Mouse (Mus musculus) brain, embryonic 14.5 days (tissue): ENCODE measurements around the gene Ganab. TPM values are rescaled to one million over a fixed set of nuclear protein-coding genes. Genes with fewer than 3 reads are reported as not detected.

Experiments used
- DNase-seq: peaks from one replicate; pipeline ENCODE4 v3.0.0-alpha.2; 2011; ENCODE audit warnings: low read depth
- CTCF ChIP-seq: fragments of 200-500 bp; IDR thresholded peaks from 2 replicates; pipeline ENCODE4 v1.5.1; 2012; ENCODE audit warnings: inconsistent platforms, mild to moderate bottlenecking, moderate library complexity, borderline replicate concordance; ENCODE audit not compliant: insufficient read depth, insufficient read length; ENCODE audit errors: extremely low read depth
- POLR2A ChIP-seq: fragments of 200-500 bp; IDR thresholded peaks from 2 replicates; pipeline ENCODE4 v1.6.1; 2012; ENCODE audit warnings: mild to moderate bottlenecking, inconsistent platforms, borderline replicate concordance; ENCODE audit not compliant: poor library complexity, insufficient read depth, insufficient read length, severe bottlenecking; ENCODE audit errors: extremely low read depth
- polyA plus RNA-seq: library from polyadenylated mRNA; depleted of rRNA; stranded (reverse); fragments of >200 nt; gene quantifications from 2 replicates; pipeline ENCODE4 v1.2.3, GENCODE M21; 2012; rRNA removed

The Ganab gene
- polyA plus RNA-seq, 1 experiment = 155 TPM

DNA sequence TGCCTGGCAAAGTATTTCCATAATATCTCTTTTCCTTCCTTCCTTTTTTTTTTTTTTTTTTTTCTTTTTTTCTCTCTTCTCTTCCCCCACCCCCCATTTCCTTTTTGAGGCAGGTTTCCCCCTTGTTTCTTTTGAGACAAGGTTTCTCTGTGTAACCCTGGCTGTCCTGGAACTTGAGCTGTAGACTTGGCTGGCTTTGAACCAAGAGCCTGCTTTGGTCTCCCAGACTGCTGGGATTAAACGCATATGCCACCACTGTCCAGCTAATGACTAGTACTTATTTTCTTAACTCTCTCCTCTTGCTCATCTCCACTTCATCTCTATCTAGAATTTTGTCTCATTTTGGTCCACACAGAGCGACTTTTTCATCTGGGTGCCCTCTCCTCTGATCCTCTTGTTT, 45.2 kb downstream of the Ganab start:
- TF ChIP-seq POLR2A = no peak
- no peak for TF ChIP-seq CTCF
- no peak for DNase-seq

GRCm38 (mm10) chr19:8944062-8944461, 46.2 kb downstream of the Ganab start:
- DNase-seq = peak; percentile 21
- TF ChIP-seq CTCF (no peak), POLR2A (no peak)

- DNase-seq = peak; percentile 81
- TF ChIP-seq CTCF (no peak), POLR2A (no peak)
These were observed 46.9 kb downstream of the Ganab start for GRCm38 (mm10) chr19:8944750-8945149.

DNA sequence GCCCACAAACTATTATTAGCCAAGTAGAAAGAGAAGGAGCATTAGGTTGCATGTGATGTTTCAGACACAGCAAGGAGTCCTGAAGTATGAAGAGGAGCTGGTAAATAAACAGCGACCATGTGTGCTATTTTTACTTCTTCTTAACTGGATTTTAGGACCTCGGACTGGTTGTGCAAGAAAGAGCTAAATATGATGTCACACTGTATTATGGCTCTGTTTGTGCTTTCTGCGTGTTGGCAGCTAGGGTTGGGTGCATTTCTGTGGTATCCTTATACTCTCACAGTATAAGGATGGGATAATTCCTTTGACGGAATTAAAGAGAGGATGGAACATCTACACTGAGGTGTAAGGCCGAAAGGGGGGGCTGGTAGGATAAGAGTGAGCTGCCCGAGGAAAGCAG, 47.4 kb downstream of the Ganab start:
- DNase-seq = no peak
- TF ChIP-seq POLR2A = no peak
- no peak for TF ChIP-seq CTCF

DNA sequence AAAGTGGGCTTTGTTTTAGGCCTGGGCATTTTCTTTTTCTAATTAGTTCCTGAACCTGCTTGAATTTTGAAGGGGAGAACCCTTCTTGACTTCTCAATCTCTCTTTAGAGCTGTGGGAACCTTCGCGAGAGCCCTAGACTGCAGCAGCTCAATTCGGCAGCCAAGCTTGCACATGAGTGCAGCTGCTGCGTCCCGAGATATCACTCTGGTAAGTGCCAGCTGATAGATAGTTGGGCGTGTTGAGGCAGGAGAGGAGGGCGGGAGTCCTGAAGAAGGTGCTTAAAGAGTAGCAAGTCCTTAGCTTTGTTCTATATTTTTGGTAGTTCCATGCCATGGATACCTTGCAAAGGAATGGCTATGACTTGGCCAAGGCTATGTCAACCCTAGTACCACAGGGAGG, 49.1 kb downstream of the Ganab start:
- TF ChIP-seq POLR2A = no peak
- no peak for TF ChIP-seq CTCF

DNA sequence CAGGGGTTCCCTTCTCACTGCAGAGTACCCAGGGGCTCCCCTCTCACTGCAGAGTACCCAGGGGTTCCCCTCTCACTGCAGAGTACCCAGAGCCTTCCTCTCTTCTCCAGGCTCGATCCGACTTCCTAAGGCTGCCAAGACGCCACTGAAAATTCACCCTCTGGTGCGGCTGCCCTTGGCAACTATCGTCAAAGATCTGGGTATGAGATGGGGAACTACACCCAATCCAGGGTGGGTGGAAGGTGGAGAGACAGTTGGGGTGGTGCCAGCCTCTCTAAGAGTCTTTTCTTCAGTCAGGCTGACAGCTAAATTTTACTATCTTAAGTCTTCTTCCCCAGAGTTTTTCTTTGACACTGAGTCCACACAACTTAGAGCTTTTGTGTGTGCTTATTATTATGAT, 52.3 kb downstream of the Ganab start:
- TF ChIP-seq CTCF (no peak), POLR2A (no peak)
- DNase-seq = no peak

More for the DNA sequence above, 49.1 kb downstream of the Ganab start:
- DNase-seq = no peak

DNA sequence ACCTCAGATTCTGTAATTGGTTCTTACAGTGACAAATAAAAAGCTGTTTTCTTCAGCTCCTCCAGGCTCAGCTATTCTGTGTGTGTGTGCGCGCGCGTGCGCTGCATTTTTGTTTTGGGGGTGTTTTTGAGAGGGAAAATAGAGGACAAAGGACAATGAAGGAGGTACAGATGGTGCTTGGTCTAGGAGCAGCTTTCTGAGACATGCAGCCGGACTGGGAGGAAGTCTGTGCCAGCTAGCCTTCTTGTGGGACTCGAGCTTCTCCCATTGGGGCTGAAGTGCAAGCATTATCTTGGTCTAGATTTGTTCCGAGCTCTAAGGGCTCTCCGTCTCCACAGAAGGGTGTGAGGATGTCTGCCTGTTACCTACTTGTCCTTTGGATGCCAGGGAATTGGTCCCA, 54.4 kb downstream of the Ganab start:
- TF ChIP-seq POLR2A (no peak), CTCF (no peak)
- DNase-seq = peak; percentile 85

DNA sequence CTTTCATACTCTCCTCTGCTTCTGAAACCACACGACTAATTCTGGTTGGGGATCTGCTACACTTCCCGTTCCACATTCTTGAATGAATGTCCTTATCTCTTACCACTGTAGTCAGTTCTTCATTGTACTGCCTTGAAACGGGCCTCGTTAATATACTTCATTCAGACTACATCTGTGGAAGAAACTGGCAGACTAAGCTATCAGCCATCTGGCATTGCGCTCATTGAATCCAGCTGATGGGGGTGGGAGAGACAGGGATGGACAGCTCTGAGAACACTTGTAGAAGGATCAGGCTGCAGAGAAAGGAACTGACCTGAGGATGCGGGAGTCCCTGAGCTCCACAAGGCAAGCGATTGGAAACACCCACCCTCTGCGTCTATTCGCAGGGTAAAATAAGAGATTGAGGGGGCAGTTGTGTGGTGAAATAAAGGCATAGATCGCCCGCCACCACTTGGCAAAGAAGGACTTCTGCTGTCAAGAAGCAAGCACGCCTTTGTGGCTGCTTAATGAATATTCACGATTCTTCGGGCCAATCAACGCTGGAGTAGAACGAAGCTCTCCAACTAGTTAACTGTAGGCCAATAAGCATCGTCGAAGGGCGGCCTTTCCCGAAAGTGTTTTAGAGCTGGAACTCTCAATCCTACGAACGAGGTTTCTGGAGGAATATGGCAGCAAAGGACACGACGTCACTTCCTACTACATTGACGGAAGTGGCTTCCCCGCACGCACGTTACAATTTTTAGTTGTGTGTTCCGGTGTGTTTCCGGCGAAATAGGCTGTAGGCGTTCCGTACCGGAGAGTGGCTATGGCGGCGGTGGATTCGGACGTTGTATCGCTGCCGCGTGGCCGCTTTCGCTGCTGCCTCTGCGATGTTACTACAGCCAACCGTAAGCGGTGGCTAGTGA, 55.5 kb downstream of the Ganab start, which contains the start of gene Tut1:
Gene Tut1 (plus strand): TSS at position 713 of the 905 bp plus-strand sequence.
- TF ChIP-seq CTCF (no peak), POLR2A (no peak)
- peak; percentile 100 for DNase-seq

GRCm38 (mm10) chr19:8954171-8954570, 56.3 kb downstream of the Ganab start:
- TF ChIP-seq POLR2A (no peak), CTCF (no peak)
- peak; percentile 7 for DNase-seq

- TF ChIP-seq POLR2A = no peak
- no peak for TF ChIP-seq CTCF
These were observed 64.4 kb downstream of the Ganab start for GRCm38 (mm10) chr19:8962256-8962655.

DNA sequence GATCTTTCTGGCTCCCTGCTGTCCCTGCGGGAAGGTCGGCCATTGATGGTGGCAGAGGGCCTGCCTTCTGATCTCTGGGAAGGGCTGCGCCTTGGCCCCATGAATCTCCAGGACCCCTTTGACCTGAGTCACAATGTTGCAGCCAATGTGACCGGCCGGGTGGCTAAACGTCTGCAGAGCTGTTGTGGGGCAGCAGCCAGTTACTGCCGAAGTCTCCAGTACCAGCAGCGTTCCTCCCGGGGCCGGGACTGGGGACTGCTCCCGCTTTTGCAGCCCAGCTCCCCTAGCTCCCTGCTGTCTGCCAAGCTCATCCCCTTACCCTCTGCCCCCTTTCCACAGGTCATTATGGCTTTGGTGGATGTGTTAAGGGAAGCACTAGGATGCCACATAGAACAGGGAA, 67.2 kb downstream of the Ganab start:
- TF ChIP-seq POLR2A (no peak), CTCF (no peak)
- no peak for DNase-seq

More at GRCm38 (mm10) chr19:8962256-8962655, 64.4 kb downstream of the Ganab start:
- DNase-seq = no peak

DNA sequence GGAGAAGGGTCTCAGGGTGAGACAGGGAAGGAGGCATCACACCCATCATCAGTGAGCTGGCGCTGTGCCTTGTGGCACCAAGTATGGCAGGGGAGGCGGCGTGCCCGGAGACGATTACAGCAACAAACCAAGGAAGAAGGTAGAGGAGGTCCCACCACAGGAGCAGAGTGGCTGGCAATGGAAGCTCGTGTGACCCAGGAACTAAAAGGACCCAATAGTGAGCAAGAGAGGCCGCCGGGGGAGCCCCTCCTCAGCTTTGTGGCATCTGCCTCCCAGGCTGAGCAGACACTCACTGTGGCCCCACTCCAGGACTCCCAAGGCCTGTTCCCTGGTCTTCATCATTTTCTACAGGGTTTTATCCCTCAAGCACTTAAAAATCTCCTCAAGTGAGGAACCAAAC, 67.9 kb downstream of the Ganab start:
- TF ChIP-seq POLR2A = no peak
- no peak for TF ChIP-seq CTCF
- DNase-seq = no peak

GRCm38 (mm10) chr19:8966198-8966589, 68.3 kb downstream of the Ganab start:
- no peak for DNase-seq
- no peak for TF ChIP-seq CTCF
- TF ChIP-seq POLR2A = no peak

Other genes starting within 250 kb of the Ganab start
- gene Chrm1, start 234.3 kb upstream of the Ganab start, polyA plus RNA-seq = 1.5 and 2.5 TPM in 2 replicates
- gene Slc3a2, start 174.7 kb upstream of the Ganab start, polyA plus RNA-seq = 147 and 159 TPM in 2 replicates
- 57.3 and 65.8 TPM in 2 replicates for gene Wdr74, start 162.2 kb upstream of the Ganab start, polyA plus RNA-seq
- 1.9 and 2.4 TPM in 2 replicates for gene 1700092M07Rik, start 157.4 kb upstream of the Ganab start, polyA plus RNA-seq
- gene Stx5a, start 156.7 kb upstream of the Ganab start, polyA plus RNA-seq = 117 TPM in 2 replicates
- 176 and 264 TPM in 2 replicates for gene Nxf1, start 141.0 kb upstream of the Ganab start, polyA plus RNA-seq
- gene Tmem223, start 127.1 kb upstream of the Ganab start, polyA plus RNA-seq = 224 and 402 TPM in 2 replicates
- 25.4 and 37.6 TPM in 2 replicates for gene Tmem179b, start 123.6 kb upstream of the Ganab start, polyA plus RNA-seq
- gene Taf6l, start 111.7 kb upstream of the Ganab start, polyA plus RNA-seq = 27.6 and 29.8 TPM in 2 replicates
- gene Polr2g, start 99.5 kb upstream of the Ganab start, polyA plus RNA-seq = 112 and 163 TPM in 2 replicates
- gene Zbtb3, start 95.5 kb upstream of the Ganab start, polyA plus RNA-seq = 5.9 and 7.9 TPM in 2 replicates
- 53.6 and 57.3 TPM in 2 replicates for gene Ttc9c, start 78.7 kb upstream of the Ganab start, polyA plus RNA-seq
- gene Hnrnpul2, start 78.1 kb upstream of the Ganab start, polyA plus RNA-seq = 59.9 and 85.5 TPM in 2 replicates
- gene AC129217.1, start 68.3 kb upstream of the Ganab start, polyA plus RNA-seq = 1.1 TPM in 1 of 2 replicates, not detected in the other
- 92.6 and 101 TPM in 2 replicates for gene Bscl2, start 60.6 kb upstream of the Ganab start, polyA plus RNA-seq
- gene Gng3, start 58.9 kb upstream of the Ganab start, polyA plus RNA-seq = 187 and 233 TPM in 2 replicates
- 0.90 and 1.4 TPM in 2 replicates for gene Lrrn4cl, start 47.3 kb upstream of the Ganab start, polyA plus RNA-seq
- gene Ubxn1, start 26.6 kb upstream of the Ganab start, polyA plus RNA-seq = 105 and 111 TPM in 2 replicates
- gene Uqcc3, start 17.1 kb upstream of the Ganab start, polyA plus RNA-seq = 45.4 and 46.9 TPM in 2 replicates
- 5.5 and 6.8 TPM in 2 replicates for gene Lbhd1, start 14.3 kb upstream of the Ganab start, polyA plus RNA-seq
- gene Gm49403, start 14.1 kb upstream of the Ganab start, polyA plus RNA-seq = not detected in 2 replicates
- 43.0 and 52.4 TPM in 2 replicates for gene 1810009A15Rik, start 9.2 kb upstream of the Ganab start, polyA plus RNA-seq
- 0.23 and 0.33 TPM in 2 replicates for gene Gm49416, start 9.1 kb upstream of the Ganab start, polyA plus RNA-seq
- gene Ints5, start 5.1 kb upstream of the Ganab start, polyA plus RNA-seq = 31.4 and 37.1 TPM in 2 replicates
- 136 and 174 TPM in 2 replicates for gene B3gat3, start 22.3 kb downstream of the Ganab start, polyA plus RNA-seq
- gene Rom1, start 31.3 kb downstream of the Ganab start, polyA plus RNA-seq = 2.4 and 2.5 TPM in 2 replicates
- 14.7 and 17.5 TPM in 2 replicates for gene Eml3, start 31.5 kb downstream of the Ganab start, polyA plus RNA-seq
- gene Mta2, start 43.8 kb downstream of the Ganab start, polyA plus RNA-seq = 35.1 and 57.9 TPM in 2 replicates
- 25.3 and 31.5 TPM in 2 replicates for gene Tut1, start 55.8 kb downstream of the Ganab start, polyA plus RNA-seq
- gene Eef1g, start 69.0 kb downstream of the Ganab start, polyA plus RNA-seq = 371 and 527 TPM in 2 replicates
- gene Ahnak, start 91.2 kb downstream of the Ganab start, polyA plus RNA-seq = 2.5 and 6.0 TPM in 2 replicates
- not detected in 2 replicates for gene Scgb1a1, start 189.9 kb downstream of the Ganab start, polyA plus RNA-seq
- gene Asrgl1, start 237.6 kb downstream of the Ganab start, polyA plus RNA-seq = 6.8 and 12.3 TPM in 2 replicates